Comparison of ENCODE assay signal across 17 mouse cellular contexts in genomic region chr5:116573307-116573706, GRCm38 (mm10). TPM values are rescaled to one million over a fixed set of nuclear protein-coding genes. Genes with fewer than 3 reads are reported as not detected.
A peak's percentile ranks its signal among the peaks of the same experiment; 100 is the strongest.
DNase-seq lines count a peak whose midpoint lies in the region; ATAC-seq lines count a peak whose summit lies in the region.
"Had no signal": no experiment of that assay in that cellular context is flagged by ENCODE, and none has a peak within 500 bp of the region (broad histone marks: within the 10 kb centered on the region; RNA-seq: fewer than 3 reads in every experiment).

No protein-coding gene starts in this region.

- H3K9me3 ChIP-seq in neural tube, embryonic 15.5 days (replicated peaks) = no peaks in the 10 kb centered on the region
- H3K9me3 ChIP-seq in forebrain, embryonic 14.5 days (replicated peaks; ENCODE audit: control insufficient read depth, low read length) = no peaks in the 10 kb centered on the region
- H3K9me3 ChIP-seq in intestine, embryonic 16.5 days (ENCODE audit: control insufficient read depth, low read length) = no peaks in the 10 kb centered on the region
- H3K9me3 ChIP-seq in heart, embryonic 12.5 days (replicated peaks) = no peaks in the 10 kb centered on the region
- H3K9me3 ChIP-seq: heart, embryonic 10.5 days; limb, embryonic 15.5 days had no signal

- peaks cover 37% of the 10 kb centered on the region for H3K4me1 ChIP-seq in neural tube, embryonic 15.5 days
- H3K4me1 ChIP-seq in forebrain, embryonic 14.5 days (ENCODE audit: control insufficient read depth, insufficient read depth, low read length) = peaks cover 36% of the 10 kb centered on the region
- no peaks in the 10 kb centered on the region for H3K4me1 ChIP-seq in intestine, embryonic 16.5 days (ENCODE audit: control insufficient read depth, insufficient read depth, low read length)
- H3K4me1 ChIP-seq in heart, embryonic 12.5 days (replicated peaks) = no peaks in the 10 kb centered on the region
- H3K4me1 ChIP-seq: limb, embryonic 15.5 days had no signal

- no peak overlapping the region for H3K9ac ChIP-seq in neural tube, embryonic 15.5 days (replicated peaks)
- no peak overlapping the region for H3K9ac ChIP-seq in forebrain, embryonic 14.5 days (ENCODE audit: low read length)
- H3K9ac ChIP-seq in intestine, embryonic 16.5 days (ENCODE audit: low read depth, low read length) = no peak overlapping the region
- no peak overlapping the region for H3K9ac ChIP-seq in heart, embryonic 12.5 days
- H3K9ac ChIP-seq: limb, embryonic 15.5 days; liver, postnatal 0 days had no signal

- no peak overlapping the region for H3K4me3 ChIP-seq in neural tube, embryonic 15.5 days (replicated peaks)
- no peak overlapping the region for H3K4me3 ChIP-seq in forebrain, embryonic 14.5 days (ENCODE audit: low read depth, low read length)
- H3K4me3 ChIP-seq in intestine, embryonic 16.5 days (ENCODE audit: low read length) = no peak overlapping the region
- no peak overlapping the region for H3K4me3 ChIP-seq in heart, embryonic 12.5 days
- H3K4me3 ChIP-seq: heart, embryonic 10.5 days; limb, embryonic 15.5 days had no signal

- no peaks in the 10 kb centered on the region for H3K27me3 ChIP-seq in neural tube, embryonic 15.5 days (replicated peaks)
- no peaks in the 10 kb centered on the region for H3K27me3 ChIP-seq in forebrain, embryonic 14.5 days (replicated peaks; ENCODE audit: control insufficient read depth, insufficient read depth, low read length)
- no peaks in the 10 kb centered on the region for H3K27me3 ChIP-seq in intestine, embryonic 16.5 days (replicated peaks; ENCODE audit: control insufficient read depth, insufficient read depth, low read length)
- peaks cover 10% of the 10 kb centered on the region; the same call in 1 of the 2 replicates for H3K27me3 ChIP-seq in heart, embryonic 12.5 days (replicated peaks)

- peak; percentile 48 for DNase-seq in neural tube, embryonic 10.5 days (ENCODE audit: extremely low spot score, low spot score)
- no peak for DNase-seq in forebrain, embryonic 14.5 days (ENCODE audit: low spot score)
- DNase-seq in mesoderm, embryonic 11.5 days (ENCODE audit: low read depth, low spot score) = peak; percentile 62
- DNase-seq in right cerebral cortex, postnatal 4 days = no peak
- DNase-seq: cerebellum, adult 18-20 months; layer of hippocampus, postnatal 36 days; liver, postnatal 0 days; spleen, adult 18-20 months; thymus, postnatal 25 days had no signal

- peaks cover 5% of the 10 kb centered on the region; the same call in 1 of the 2 replicates for H3K36me3 ChIP-seq in neural tube, embryonic 15.5 days
- H3K36me3 ChIP-seq in forebrain, embryonic 14.5 days (ENCODE audit: control insufficient read depth, insufficient read depth, low read length) = peaks cover 8% of the 10 kb centered on the region
- no peaks in the 10 kb centered on the region for H3K36me3 ChIP-seq in intestine, embryonic 16.5 days (ENCODE audit: control insufficient read depth, insufficient read depth, low read length)
- no peaks in the 10 kb centered on the region for H3K36me3 ChIP-seq in heart, embryonic 12.5 days
- H3K36me3 ChIP-seq: heart, embryonic 10.5 days; limb, embryonic 15.5 days had no signal

- 19% methylated on average over 9 of the region's 9 CpGs for WGBS in neural tube, embryonic 15.5 days
- WGBS in forebrain, embryonic 14.5 days = 18% methylated on average over 9 of the region's 9 CpGs
- 39% methylated on average over 9 of the region's 9 CpGs for WGBS in intestine, embryonic 16.5 days
- 46% methylated on average over 9 of the region's 9 CpGs for WGBS in heart, embryonic 12.5 days

- ATAC-seq in neural tube, embryonic 15.5 days (ENCODE audit: low FRiP score) = no peak
- ATAC-seq in forebrain, embryonic 14.5 days = no peak
- no peak for ATAC-seq in intestine, embryonic 16.5 days
- no peak for ATAC-seq in heart, embryonic 12.5 days (ENCODE audit: insufficient number of reproducible peaks, low FRiP score)
- ATAC-seq: activated CD4-positive, CD25-positive, alpha-beta regulatory T cell, adult 4 months; liver, postnatal 0 days; Patski had no signal

- no peak overlapping the region for H3K4me2 ChIP-seq in neural tube, embryonic 15.5 days
- 0 out of 2 replicates have a peak overlapping the region, but pooled peaks have one; percentile 7 for H3K4me2 ChIP-seq in forebrain, embryonic 14.5 days (ENCODE audit: low read length)
- H3K4me2 ChIP-seq in intestine, embryonic 16.5 days (ENCODE audit: low read depth, low read length) = no peak overlapping the region
- no peak overlapping the region for H3K4me2 ChIP-seq in heart, embryonic 12.5 days
- H3K4me2 ChIP-seq: limb, embryonic 15.5 days had no signal

- no peak overlapping the region for H3K27ac ChIP-seq in neural tube, embryonic 15.5 days (replicated peaks)
- H3K27ac ChIP-seq in forebrain, embryonic 14.5 days (ENCODE audit: low read depth, low read length) = peak overlapping the region; percentile 18; the same call in 1 of the 2 replicates
- H3K27ac ChIP-seq in intestine, embryonic 16.5 days (ENCODE audit: low read length) = no peak overlapping the region
- H3K27ac ChIP-seq in heart, embryonic 12.5 days (ENCODE audit: poor library complexity, severe bottlenecking) = no peak overlapping the region
- H3K27ac ChIP-seq: heart, embryonic 10.5 days; limb, embryonic 15.5 days; stomach, postnatal 0 days had no signal

RNA-seq across cellular contexts. Expression of gene Srrm4, which starts 18.3 kb away (rescaled TPM):
- polyA plus RNA-seq in neural tube, embryonic 15.5 days (2015; fragmentation: Nextera tagmentation; extraction: Ambion mirVana) = 12.3 and 15.6 TPM in 2 replicates
- 20.0 and 28.8 TPM in 2 replicates for polyA plus RNA-seq in forebrain, embryonic 14.5 days (2014; fragmentation: Nextera tagmentation; extraction: Ambion mirVana)
- polyA plus RNA-seq in intestine, embryonic 16.5 days (2015; fragmentation: Nextera tagmentation; extraction: Ambion mirVana) = 1.4 and 1.5 TPM in 2 replicates
- 1.7 and 2.4 TPM in 2 replicates for polyA plus RNA-seq in heart, embryonic 12.5 days (2016; fragmentation: Nextera tagmentation; extraction: Ambion mirVana)
- polyA plus RNA-seq: activated CD4-positive, CD25-positive, alpha-beta regulatory T cell, adult 4 months had no signal

Comparison
In these comparisons a context has a peak if more than half of its experiments do, and no peak if none do; other contexts are left out.
1. DNase-seq: peak in neural tube, embryonic 10.5 days (single experiment) and mesoderm, embryonic 11.5 days (single experiment); none in forebrain, embryonic 14.5 days (single experiment) and right cerebral cortex, postnatal 4 days (single experiment).